Mouse (Mus musculus) liver, embryonic 12.5 days (tissue): Measurements from ENCODE around the gene Sh3gl2. TPM values are rescaled to one million over a fixed set of nuclear protein-coding genes. Genes with fewer than 3 reads are reported as not detected.

Experiments
- ATAC-seq: fragments of 200-750 bp; cut with Nextera tagmentation; 2 replicates; pipeline ENCODE4 v1.8.0; 2017; ENCODE audit warnings: moderate number of reproducible peaks, mild to moderate bottlenecking, moderate library complexity
- H3K27ac ChIP-seq: fragments of 300-500 bp; sonication (generic); 2 replicates; pipeline ENCODE4 v1.5.1; 2016; ENCODE audit warnings: mild to moderate bottlenecking
- H3K27me3 ChIP-seq: fragments of 300-500 bp; sonication (generic); replicated peaks from 2 replicates; pipeline ENCODE4 v1.6.1; 2016; ENCODE audit warnings: mild to moderate bottlenecking, moderate library complexity
- H3K36me3 ChIP-seq: fragments of 300-500 bp; sonication (generic); 2 replicates; pipeline ENCODE4 v1.6.1; 2016; ENCODE audit warnings: mild to moderate bottlenecking, moderate library complexity
- H3K4me1 ChIP-seq: fragments of 300-500 bp; sonication (generic); 2 replicates; pipeline ENCODE4 v1.6.1; 2016
- H3K4me2 ChIP-seq: fragments of 300-500 bp; sonication (generic); 2 replicates; pipeline ENCODE4 v1.6.1; 2016; ENCODE audit warnings: mild to moderate bottlenecking, moderate library complexity
- H3K4me3 ChIP-seq: fragments of 300-500 bp; sonication (generic); 2 replicates; pipeline ENCODE4 v1.5.1; 2016; ENCODE audit warnings: mild to moderate bottlenecking, moderate library complexity
- H3K9ac ChIP-seq: fragments of 300-500 bp; sonication (generic); 2 replicates; pipeline ENCODE4 v1.6.1; 2016; ENCODE audit warnings: mild to moderate bottlenecking, moderate library complexity
- H3K9me3 ChIP-seq: fragments of 300-500 bp; sonication (generic); replicated peaks from 2 replicates; pipeline ENCODE4 v1.6.1; 2016; ENCODE audit warnings: mild to moderate bottlenecking, moderate library complexity
- WGBS: fragments of 180-500 bp; shearing (Covaris S2); methylation state at CpG from one replicate; pipeline ENCODE4 v1.1.7; 2016; ENCODE audit not compliant: insufficient replicate concordance; 5-methylcytosine and 5-hydroxymethylcytosine counted together
- polyA plus RNA-seq: library from polyadenylated mRNA; unstranded; fragments of >200 nt; fragmentation: Nextera tagmentation; extraction: Ambion mirVana; gene quantifications from 2 replicates; pipeline ENCODE4 v1.2.1, GENCODE M21; 2016

The Sh3gl2 gene
- polyA plus RNA-seq, 1 experiment from 2014 or later: 0.17 TPM

DNA sequence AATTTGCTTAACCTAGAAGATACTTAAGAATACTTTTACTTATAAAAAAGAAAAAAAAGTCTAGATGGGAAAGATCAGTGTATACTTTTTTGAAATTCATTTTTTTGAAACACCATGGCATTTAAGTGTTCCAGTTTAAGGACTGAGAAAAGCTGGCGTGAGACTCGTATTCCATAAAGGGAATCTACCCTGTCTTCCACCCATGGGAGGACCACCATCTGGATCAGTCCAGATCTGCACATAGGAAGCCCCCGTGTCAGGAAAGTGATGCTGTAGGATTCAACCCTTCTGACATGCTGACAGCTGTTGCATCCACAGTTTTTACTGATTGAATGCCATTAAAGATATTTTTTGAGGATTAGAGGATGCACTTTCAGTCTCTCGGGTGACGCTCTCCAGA, 134.2 kb downstream of the Sh3gl2 start:
- H3K27me3 ChIP-seq: no peaks in the 10 kb centered on the region
- WGBS: 68% methylated on average over 5 of the region's 5 CpGs
- H3K4me3 ChIP-seq: no peak overlapping the region

DNA sequence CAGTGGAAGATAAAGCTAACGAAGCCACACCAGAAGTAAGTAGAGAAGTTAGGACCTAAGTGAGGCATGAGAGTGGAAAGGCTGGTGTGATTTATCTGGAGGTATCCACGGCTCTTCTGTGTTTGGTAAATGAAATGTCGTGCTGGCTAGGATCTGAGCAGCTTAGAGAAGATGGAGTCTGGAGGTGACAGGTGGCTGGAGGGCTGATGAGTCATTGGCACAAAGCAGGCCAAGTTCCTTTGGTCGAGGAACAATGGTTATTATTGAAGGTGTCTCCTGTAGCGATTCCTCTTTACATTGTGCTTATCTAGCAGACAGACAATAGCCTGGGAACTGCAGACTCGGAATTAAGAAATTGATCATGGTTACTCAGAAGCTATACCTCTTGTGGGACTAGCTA, 135.8 kb downstream of the Sh3gl2 start:
- H3K4me2 ChIP-seq: no peak overlapping the region
- H3K36me3 ChIP-seq: no peaks in the 10 kb centered on the region
- 57% methylated on average over 6 of the region's 6 CpGs for WGBS

More for the DNA sequence above, 134.2 kb downstream of the Sh3gl2 start:
- ATAC-seq: no peak
- Histone ChIP-seq H3K36me3 (no peaks in the 10 kb centered on the region), H3K9me3 (no peaks in the 10 kb centered on the region), H3K4me2 (no peak overlapping the region), H3K27ac (no peak overlapping the region), H3K9ac (no peak overlapping the region), H3K4me1 (no peaks in the 10 kb centered on the region)

DNA sequence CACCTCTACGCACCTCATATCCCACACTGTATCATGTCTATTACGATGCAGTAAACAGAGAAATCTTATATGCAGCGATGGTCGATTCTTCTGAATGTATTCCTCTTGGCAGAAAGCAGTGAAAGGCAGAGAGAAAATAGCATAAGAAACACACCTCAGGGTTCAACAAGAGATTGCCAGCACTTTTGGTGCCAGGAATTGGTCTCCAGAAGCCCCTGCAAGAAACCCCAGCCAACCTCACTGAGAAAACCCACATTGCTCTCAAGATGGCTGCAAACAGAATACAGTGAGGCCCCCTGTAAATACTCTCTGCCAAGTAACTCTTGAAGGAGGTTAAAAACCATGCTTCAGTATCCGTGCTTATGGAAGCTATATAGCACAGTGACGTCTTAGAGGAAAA, 141.0 kb downstream of the Sh3gl2 start:
- no peak for ATAC-seq
- H3K27ac ChIP-seq: no peak overlapping the region
- no peaks in the 10 kb centered on the region for H3K36me3 ChIP-seq
- no peaks in the 10 kb centered on the region for H3K9me3 ChIP-seq
- no peak overlapping the region for H3K4me2 ChIP-seq
- no peak overlapping the region for H3K4me3 ChIP-seq
- WGBS: 78% methylated on average over 6 of the region's 6 CpGs
- no peaks in the 10 kb centered on the region for H3K4me1 ChIP-seq
- no peak overlapping the region for H3K9ac ChIP-seq
- H3K27me3 ChIP-seq: no peaks in the 10 kb centered on the region

More for the DNA sequence above, 135.8 kb downstream of the Sh3gl2 start:
- ATAC-seq: no peak
- no peaks in the 10 kb centered on the region for H3K27me3 ChIP-seq
- H3K4me3 ChIP-seq: no peak overlapping the region
- H3K9me3 ChIP-seq: no peaks in the 10 kb centered on the region
- no peaks in the 10 kb centered on the region for H3K4me1 ChIP-seq
- H3K9ac ChIP-seq: no peak overlapping the region
- no peak overlapping the region for H3K27ac ChIP-seq

DNA sequence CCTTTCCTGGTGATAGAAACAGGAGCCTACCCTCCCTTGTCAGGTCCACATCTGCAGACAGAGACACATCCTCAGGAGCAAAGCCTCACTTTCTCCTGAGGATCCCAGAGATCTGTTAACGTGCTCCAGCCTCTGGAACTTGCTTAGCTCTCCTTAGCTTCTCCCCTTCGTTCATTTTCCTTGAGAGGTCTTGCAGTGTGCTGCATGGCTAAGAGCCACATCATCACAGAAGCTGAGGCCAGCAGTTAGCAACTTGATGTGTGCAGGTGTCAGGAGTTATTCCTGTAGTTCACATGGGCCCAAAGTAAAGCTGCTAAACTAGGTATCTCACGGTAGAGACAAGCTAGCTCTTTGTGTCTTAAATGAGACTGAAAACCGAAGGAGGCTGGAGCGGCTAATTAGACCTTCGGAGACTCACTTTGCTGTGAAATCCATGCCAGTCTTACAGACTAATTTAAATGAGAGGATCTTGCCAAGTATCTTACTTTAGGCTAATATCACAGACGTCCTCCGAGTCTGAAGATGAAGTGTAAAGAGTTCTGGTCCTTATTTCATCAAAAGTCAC, 143.2 kb downstream of the Sh3gl2 start:
- no peak for ATAC-seq
- H3K4me2 ChIP-seq: no peak overlapping the region
- H3K9me3 ChIP-seq: no peaks in the 10 kb centered on the region
- no peaks in the 10 kb centered on the region for H3K4me1 ChIP-seq
- no peaks in the 10 kb centered on the region for H3K36me3 ChIP-seq
- no peak overlapping the region for H3K9ac ChIP-seq
- no peak overlapping the region for H3K4me3 ChIP-seq
- H3K27ac ChIP-seq: no peak overlapping the region
- no peaks in the 10 kb centered on the region for H3K27me3 ChIP-seq
- WGBS: 68% methylated on average over 8 of the region's 8 CpGs

DNA sequence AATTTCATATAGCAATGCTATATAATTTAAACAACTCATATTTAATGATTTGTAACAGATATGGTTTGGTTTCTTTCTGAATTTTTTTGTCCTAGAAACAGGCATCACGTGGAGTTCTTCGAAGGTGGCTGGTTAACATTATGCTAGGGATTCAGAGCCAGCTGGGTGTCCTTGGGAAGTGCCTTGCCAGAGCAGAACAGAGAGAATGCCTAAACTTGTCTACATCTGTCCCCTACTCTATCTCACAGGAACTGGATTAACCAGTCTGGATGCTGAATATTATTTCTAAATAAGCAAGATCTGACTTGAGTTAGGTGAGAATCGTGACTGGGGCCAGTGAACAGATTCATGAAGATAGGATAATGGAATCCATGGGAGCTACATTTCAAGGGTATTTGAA, 157.7 kb downstream of the Sh3gl2 start:
- 75% methylated on average over 3 of the region's 3 CpGs for WGBS
- H3K4me3 ChIP-seq: no peak overlapping the region
- no peaks in the 10 kb centered on the region for H3K4me1 ChIP-seq
- no peaks in the 10 kb centered on the region for H3K9me3 ChIP-seq
- H3K27me3 ChIP-seq: no peaks in the 10 kb centered on the region
- no peaks in the 10 kb centered on the region for H3K36me3 ChIP-seq
- no peak overlapping the region for H3K27ac ChIP-seq
- ATAC-seq: no peak
- no peak overlapping the region for H3K9ac ChIP-seq
- H3K4me2 ChIP-seq: no peak overlapping the region

DNA sequence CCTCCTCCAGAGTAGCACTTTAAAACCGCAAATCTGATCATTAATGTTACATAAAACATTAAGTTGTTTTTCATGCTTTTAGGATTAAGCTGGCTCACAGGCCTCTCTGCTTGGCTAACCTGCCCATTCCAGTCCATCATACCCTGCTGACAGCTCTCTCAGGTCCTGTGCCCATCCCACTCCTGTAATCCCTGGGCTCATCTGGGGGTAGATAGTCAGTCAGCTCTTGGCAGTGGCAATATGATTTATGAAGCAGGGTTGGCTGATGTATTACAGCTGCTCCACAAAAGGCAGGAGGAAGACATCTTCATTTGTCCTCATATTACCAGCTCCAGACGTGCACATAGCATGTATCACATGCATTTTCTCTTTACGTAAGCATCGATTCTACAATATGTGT, 158.3 kb downstream of the Sh3gl2 start:
- Histone ChIP-seq H3K27me3 (no peaks in the 10 kb centered on the region), H3K36me3 (no peaks in the 10 kb centered on the region), H3K4me3 (no peak overlapping the region), H3K4me2 (no peak overlapping the region), H3K9ac (no peak overlapping the region), H3K4me1 (no peaks in the 10 kb centered on the region), H3K9me3 (no peaks in the 10 kb centered on the region), H3K27ac (no peak overlapping the region)
- ATAC-seq: no peak
- WGBS: 76% methylated on average over 4 of the region's 4 CpGs

DNA sequence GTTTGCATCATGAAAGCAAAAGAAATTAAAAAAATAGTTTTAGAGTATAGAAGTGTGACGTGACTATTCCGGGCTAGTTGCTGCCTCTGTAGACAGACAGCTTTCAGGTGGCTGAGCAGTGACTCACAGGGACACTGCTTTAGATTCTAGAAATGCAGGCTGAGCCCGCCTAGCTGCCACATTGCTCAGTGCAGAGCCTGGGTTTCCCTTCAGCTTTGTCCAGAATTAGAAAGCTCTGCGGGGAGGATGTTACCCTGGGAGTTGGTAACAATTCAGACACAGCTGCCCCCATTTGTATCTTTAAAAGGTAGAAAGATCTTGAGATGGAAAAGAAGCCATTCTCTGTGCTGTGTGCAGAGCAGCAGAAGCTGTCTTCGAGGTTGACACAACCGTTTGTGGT, 166.1 kb downstream of the Sh3gl2 start:
- no peak overlapping the region for H3K9ac ChIP-seq
- no peak overlapping the region for H3K27ac ChIP-seq
- H3K4me1 ChIP-seq: no peaks in the 10 kb centered on the region
- ATAC-seq: no peak
- no peaks in the 10 kb centered on the region for H3K27me3 ChIP-seq
- WGBS: 68% methylated on average over 6 of the region's 6 CpGs
- no peak overlapping the region for H3K4me2 ChIP-seq
- no peaks in the 10 kb centered on the region for H3K36me3 ChIP-seq
- H3K4me3 ChIP-seq: no peak overlapping the region
- H3K9me3 ChIP-seq: no peaks in the 10 kb centered on the region

DNA sequence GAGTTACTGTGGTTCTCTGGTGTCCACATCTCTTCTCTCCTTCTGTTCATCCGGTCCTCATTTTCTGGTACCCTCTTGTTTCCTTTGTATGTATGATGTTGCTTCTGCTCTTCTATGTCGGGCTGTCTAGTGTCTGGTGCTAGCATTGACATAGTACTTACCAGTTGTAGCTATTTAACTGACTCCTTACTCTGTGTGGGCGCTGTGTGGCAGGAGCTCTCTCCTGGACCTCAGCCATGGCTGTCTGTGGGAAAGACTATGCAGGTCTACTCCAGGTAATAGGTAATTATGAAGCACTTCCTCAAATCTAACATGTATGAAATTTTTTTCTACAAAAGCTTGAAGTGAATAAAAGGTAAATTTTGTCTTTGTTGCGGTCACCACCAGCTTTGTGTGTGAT, 169.9 kb downstream of the Sh3gl2 start:
- WGBS: 65% methylated on average over 4 of the region's 4 CpGs
- no peak overlapping the region for H3K9ac ChIP-seq
- no peak overlapping the region for H3K27ac ChIP-seq
- no peaks in the 10 kb centered on the region for H3K4me1 ChIP-seq
- no peaks in the 10 kb centered on the region for H3K27me3 ChIP-seq
- no peaks in the 10 kb centered on the region for H3K9me3 ChIP-seq
- H3K4me3 ChIP-seq: no peak overlapping the region
- no peak for ATAC-seq
- no peak overlapping the region for H3K4me2 ChIP-seq
- H3K36me3 ChIP-seq: no peaks in the 10 kb centered on the region

DNA sequence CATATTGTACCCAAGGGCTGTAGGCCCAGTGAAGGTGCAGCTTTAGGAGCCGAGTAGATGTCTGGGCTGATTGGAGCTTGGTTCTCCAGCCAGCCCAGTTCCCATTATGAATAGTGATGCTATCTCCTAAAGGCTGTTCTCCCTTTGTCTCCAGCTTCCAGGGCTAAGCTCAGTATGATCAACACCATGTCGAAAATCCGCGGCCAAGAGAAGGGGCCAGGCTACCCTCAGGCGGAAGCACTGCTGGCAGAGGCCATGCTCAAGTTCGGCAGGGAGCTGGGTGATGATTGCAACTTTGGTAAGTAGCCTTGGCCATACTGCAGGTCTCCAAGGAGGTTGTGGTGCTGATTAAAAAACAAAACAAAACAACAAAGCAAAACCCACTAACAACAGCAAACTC, 171.3 kb downstream of the Sh3gl2 start:
- H3K9me3 ChIP-seq: no peaks in the 10 kb centered on the region
- H3K27me3 ChIP-seq: no peaks in the 10 kb centered on the region
- no peak overlapping the region for H3K4me2 ChIP-seq
- WGBS: 76% methylated on average over 6 of the region's 6 CpGs
- no peak for ATAC-seq
- no peak overlapping the region for H3K27ac ChIP-seq
- no peak overlapping the region for H3K9ac ChIP-seq
- H3K36me3 ChIP-seq: no peaks in the 10 kb centered on the region
- H3K4me3 ChIP-seq: no peak overlapping the region
- H3K4me1 ChIP-seq: no peaks in the 10 kb centered on the region

DNA sequence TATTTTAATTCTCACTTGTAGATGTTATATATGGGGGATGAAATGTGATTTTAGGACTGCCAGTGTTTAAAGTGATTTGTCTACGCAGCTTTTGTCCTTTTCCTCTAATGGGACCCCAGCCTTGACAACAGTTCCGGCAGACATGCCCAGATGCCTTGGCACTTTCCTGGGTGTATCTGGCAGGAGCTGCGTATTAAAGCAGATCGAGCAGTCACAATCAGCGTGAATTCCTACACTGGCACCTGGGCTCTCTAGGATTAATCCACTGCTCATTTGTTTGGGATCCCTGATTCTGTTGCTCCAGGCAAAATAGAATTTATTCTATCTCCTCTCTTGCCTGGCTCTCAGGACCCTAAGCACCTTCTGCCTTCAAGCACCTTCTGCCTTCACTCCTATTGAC, 171.7 kb downstream of the Sh3gl2 start:
- ATAC-seq: no peak

DNA sequence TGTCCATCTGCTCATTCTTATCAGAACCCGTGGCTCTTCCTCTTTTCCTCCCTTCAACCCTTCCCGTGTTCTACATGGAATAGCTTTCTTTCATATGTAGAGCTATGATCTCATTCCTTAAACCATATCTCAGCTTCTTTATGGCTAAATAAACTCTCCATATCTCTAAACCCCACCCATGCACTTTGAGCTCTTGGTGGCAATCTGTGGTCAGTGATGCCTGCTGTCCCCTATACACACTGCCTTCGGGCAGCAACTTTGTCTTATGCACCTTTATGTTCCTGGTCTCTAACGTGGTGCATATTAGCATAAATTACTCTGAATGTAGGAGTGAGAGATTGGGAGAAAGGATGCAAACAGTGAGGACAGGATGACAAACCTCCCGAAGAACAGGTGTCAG, 180.3 kb downstream of the Sh3gl2 start:
- 52% methylated on average over 5 of the region's 5 CpGs for WGBS
- no peak overlapping the region for H3K9ac ChIP-seq
- H3K4me3 ChIP-seq: no peak overlapping the region
- H3K4me2 ChIP-seq: no peak overlapping the region
- H3K9me3 ChIP-seq: no peaks in the 10 kb centered on the region
- no peak overlapping the region for H3K27ac ChIP-seq
- H3K27me3 ChIP-seq: no peaks in the 10 kb centered on the region
- ATAC-seq: no peak
- H3K36me3 ChIP-seq: no peaks in the 10 kb centered on the region
- no peaks in the 10 kb centered on the region for H3K4me1 ChIP-seq

More for the DNA sequence above, 171.7 kb downstream of the Sh3gl2 start:
- Histone ChIP-seq H3K36me3 (no peaks in the 10 kb centered on the region), H3K4me3 (no peak overlapping the region), H3K9me3 (no peaks in the 10 kb centered on the region), H3K9ac (no peak overlapping the region), H3K4me1 (no peaks in the 10 kb centered on the region), H3K4me2 (no peak overlapping the region), H3K27me3 (no peaks in the 10 kb centered on the region), H3K27ac (no peak overlapping the region)
- 81% methylated on average over 5 of the region's 5 CpGs for WGBS

DNA sequence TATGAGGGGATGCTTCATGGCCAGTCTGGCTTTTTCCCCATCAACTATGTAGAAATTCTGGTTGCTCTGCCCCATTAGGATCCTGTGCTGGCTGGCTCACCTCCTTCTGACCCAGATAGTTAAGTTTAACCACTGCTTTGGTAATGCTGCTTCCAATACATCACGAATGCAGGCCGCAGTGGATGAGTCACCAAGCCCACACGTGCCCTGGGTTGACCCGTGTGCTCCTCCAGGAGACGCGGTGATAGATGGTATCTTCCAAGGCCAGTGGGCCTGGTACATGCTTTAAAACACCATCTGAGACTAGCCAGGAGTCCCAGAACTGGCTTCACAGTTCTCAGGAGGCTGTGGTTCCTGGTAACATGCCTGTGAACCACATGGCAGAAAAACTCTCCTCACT, 182.8 kb downstream of the Sh3gl2 start:
- 87% methylated on average over 6 of the region's 6 CpGs for WGBS
- Histone ChIP-seq H3K9me3 (no peaks in the 10 kb centered on the region), H3K36me3 (no peaks in the 10 kb centered on the region), H3K4me1 (no peaks in the 10 kb centered on the region), H3K27me3 (no peaks in the 10 kb centered on the region), H3K4me2 (no peak overlapping the region), H3K4me3 (no peak overlapping the region), H3K27ac (no peak overlapping the region), H3K9ac (no peak overlapping the region)
- ATAC-seq: no peak

DNA sequence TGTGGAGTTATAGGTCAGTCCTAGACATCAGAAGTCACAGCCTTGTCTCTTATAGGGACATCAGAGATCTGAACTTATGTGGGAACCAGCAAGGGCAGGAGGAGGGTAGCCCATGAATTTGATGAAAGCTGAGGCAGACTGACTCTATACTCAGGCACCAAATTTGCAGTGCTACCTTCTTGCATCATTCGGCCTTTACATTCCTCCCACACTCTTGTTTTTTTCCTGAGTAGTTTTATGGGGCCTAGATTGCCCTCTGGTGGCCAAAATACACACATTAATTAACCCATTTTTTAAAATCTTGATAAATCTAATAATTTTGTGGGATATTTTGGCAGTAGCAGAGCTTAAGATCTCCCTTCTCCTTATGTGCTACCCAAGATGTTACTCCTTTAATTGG, 186.9 kb downstream of the Sh3gl2 start:
- no peak overlapping the region for H3K9ac ChIP-seq
- no peak for ATAC-seq
- no peaks in the 10 kb centered on the region for H3K27me3 ChIP-seq
- no peak overlapping the region for H3K4me3 ChIP-seq
- H3K36me3 ChIP-seq: no peaks in the 10 kb centered on the region
- H3K9me3 ChIP-seq: no peaks in the 10 kb centered on the region
- WGBS: 58% methylated on average over 1 of the region's 1 CpGs
- H3K27ac ChIP-seq: no peak overlapping the region
- H3K4me2 ChIP-seq: no peak overlapping the region
- no peaks in the 10 kb centered on the region for H3K4me1 ChIP-seq
